Mouse (Mus musculus) neural tube, embryonic 11.5 days (tissue): ENCODE data around the gene Pcnx4. TPM values are rescaled to one million over a fixed set of nuclear protein-coding genes. Genes with fewer than 3 reads are reported as not detected.
"Not testable (repeated sequence)": the region's sequence is repeated elsewhere in the genome, so short reads cannot be mapped to it uniquely, and the experiment has no call there.

Experiments used
- ATAC-seq: fragments of 200-750 bp; cut with Nextera tagmentation; 2 replicates; pipeline ENCODE4 v1.8.0; 2017; ENCODE audit warnings: moderate number of reproducible peaks, mild to moderate bottlenecking, moderate TSS enrichment, moderate library complexity; ENCODE audit not compliant: insufficient read depth, low FRiP score, low TSS enrichment
- DNase-seq: peaks from one replicate; pipeline ENCODE4 v3.0.0-alpha.2; 2015; ENCODE audit warnings: low spot score
- H3K27ac ChIP-seq: fragments of 300-500 bp; sonication (generic); 2 replicates; pipeline ENCODE4 v1.5.1; 2014; ENCODE audit warnings: low read depth, mild to moderate bottlenecking, low read length
- H3K27me3 ChIP-seq: fragments of 300-500 bp; sonication (generic); 2 replicates; pipeline ENCODE4 v1.6.1; 2014; ENCODE audit warnings: mild to moderate bottlenecking, low read length, mixed read lengths; ENCODE audit not compliant: control insufficient read depth, insufficient read depth
- H3K36me3 ChIP-seq: fragments of 300-500 bp; sonication (generic); 2 replicates; pipeline ENCODE4 v1.6.1; 2014; ENCODE audit warnings: mild to moderate bottlenecking, low read length, moderate library complexity, mixed read lengths; ENCODE audit not compliant: control insufficient read depth, insufficient read depth
- H3K4me1 ChIP-seq: fragments of 300-500 bp; sonication (generic); 2 replicates; pipeline ENCODE4 v1.6.1; 2014; ENCODE audit warnings: low read length, mixed read lengths; ENCODE audit not compliant: control insufficient read depth, insufficient read depth
- H3K4me2 ChIP-seq: fragments of 300-500 bp; sonication (generic); 2 replicates; pipeline ENCODE4 v1.6.1; 2014; ENCODE audit warnings: low read depth, mild to moderate bottlenecking, moderate library complexity
- H3K4me3 ChIP-seq: fragments of 300-500 bp; sonication (generic); 2 replicates; pipeline ENCODE4 v1.5.1; 2014; ENCODE audit warnings: low read depth, low read length
- H3K9ac ChIP-seq: fragments of 300-500 bp; sonication (generic); 2 replicates; pipeline ENCODE4 v1.6.1; 2014; ENCODE audit warnings: mild to moderate bottlenecking, low read length
- H3K9me3 ChIP-seq: fragments of 300-500 bp; sonication (generic); 2 replicates; pipeline ENCODE4 v1.6.1; 2016; ENCODE audit warnings: low read length; ENCODE audit not compliant: control insufficient read depth
- WGBS: fragments of 180-500 bp; shearing (Covaris S2); extraction: QIAGEN DNeasy Blood & Tissue Kit; methylation state at CpG from one replicate; pipeline ENCODE4 v1.1.7; 2014; 5-methylcytosine and 5-hydroxymethylcytosine counted together
- polyA plus RNA-seq: library from polyadenylated mRNA; unstranded; fragments of >200 nt; fragmentation: Nextera tagmentation; extraction: Ambion mirVana; gene quantifications from 2 replicates; pipeline ENCODE4 v1.2.1, GENCODE M21; 2014

Pcnx4 gene
- polyA plus RNA-seq, 1 experiment from 2014 or later = 18.1 TPM

DNA sequence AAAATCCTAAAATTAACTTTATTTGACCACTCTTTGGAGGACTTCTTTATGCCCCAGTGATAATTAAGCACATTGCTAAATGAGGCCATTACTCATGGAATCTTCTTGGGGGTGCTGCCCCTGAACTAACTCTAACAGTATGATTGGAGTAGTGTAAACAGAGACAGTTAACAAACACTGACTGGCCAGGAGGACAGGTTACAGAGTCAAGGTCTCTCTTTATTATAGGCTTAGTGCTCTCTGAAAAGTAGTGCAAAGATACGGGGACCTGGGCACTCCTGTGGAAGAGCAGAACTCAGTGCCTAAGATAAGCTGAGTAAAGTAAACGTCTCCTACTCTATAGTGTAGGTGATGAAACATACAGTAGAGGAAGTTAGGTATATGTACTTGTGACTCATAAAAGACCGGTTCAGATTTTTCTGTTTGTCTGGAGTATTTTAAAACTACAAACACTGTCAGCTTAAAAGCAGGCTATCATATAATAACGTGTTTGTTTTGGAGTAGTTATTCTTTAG is 28.2 kb downstream of the Pcnx4 start:
- no peak overlapping the region for H3K4me2 ChIP-seq
- H3K4me1 ChIP-seq = no peaks in the 10 kb centered on the region
- H3K27me3 ChIP-seq = no peaks in the 10 kb centered on the region
- DNase-seq (no peak), ATAC-seq (no peak)
- H3K9ac ChIP-seq = no peak overlapping the region
- H3K36me3 ChIP-seq = no peaks in the 10 kb centered on the region
- no peaks in the 10 kb centered on the region for H3K9me3 ChIP-seq
- 92% methylated on average over 4 of the region's 4 CpGs for WGBS
- no peak overlapping the region for H3K4me3 ChIP-seq
- H3K27ac ChIP-seq = no peak overlapping the region

DNA sequence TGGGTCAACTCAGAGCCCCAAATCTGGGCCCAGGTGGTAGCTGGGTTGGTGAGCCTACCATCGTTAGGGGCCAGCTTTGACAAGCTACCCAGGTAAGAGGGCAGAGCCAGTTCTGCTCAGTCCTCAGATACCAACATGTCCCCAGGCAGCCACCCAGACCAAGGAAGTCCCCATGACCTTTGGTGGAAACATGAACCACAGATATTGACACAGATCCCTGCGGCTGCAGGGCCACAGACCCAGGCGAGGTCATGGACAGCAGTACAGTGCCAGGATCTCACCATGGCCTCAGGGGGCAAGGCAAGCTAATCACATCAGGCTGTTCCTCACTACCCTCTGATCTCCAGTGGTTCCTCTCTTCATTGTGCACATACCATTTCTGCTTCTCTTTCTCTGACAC is 45.8 kb downstream of the Pcnx4 start:
- Histone ChIP-seq H3K4me2 (no peak overlapping the region), H3K4me1 (no peaks in the 10 kb centered on the region), H3K4me3 (no peak overlapping the region), H3K9ac (no peak overlapping the region), H3K27ac (no peak overlapping the region), H3K36me3 (no peaks in the 10 kb centered on the region), H3K9me3 (no peaks in the 10 kb centered on the region), H3K27me3 (no peaks in the 10 kb centered on the region)
- 93% methylated on average over 3 of the region's 3 CpGs for WGBS
- ATAC-seq (no peak), DNase-seq (no peak)

- ATAC-seq (no peak), DNase-seq (no peak)
- Histone ChIP-seq H3K4me3 (no peak overlapping the region), H3K27me3 (no peaks in the 10 kb centered on the region), H3K4me1 (no peaks in the 10 kb centered on the region), H3K4me2 (no peak overlapping the region), H3K27ac (no peak overlapping the region), H3K9me3 (no peaks in the 10 kb centered on the region), H3K9ac (no peak overlapping the region), H3K36me3 (no peaks in the 10 kb centered on the region)
- 85% methylated on average over 2 of the region's 2 CpGs for whole genome bisulfite sequencing
These were observed 46.9 kb downstream of the Pcnx4 start for GRCm38 (mm10) chr12:72583099-72583498.

GRCm38 (mm10) chr12:72585339-72585738 is 49.2 kb downstream of the Pcnx4 start:
- Histone ChIP-seq H3K27ac (no peak overlapping the region), H3K9ac (no peak overlapping the region), H3K9me3 (no peaks in the 10 kb centered on the region), H3K4me2 (no peak overlapping the region), H3K4me3 (no peak overlapping the region), H3K36me3 (no peaks in the 10 kb centered on the region), H3K4me1 (no peaks in the 10 kb centered on the region), H3K27me3 (no peaks in the 10 kb centered on the region)
- 86% methylated on average over 1 of the region's 1 CpGs for WGBS
- ATAC-seq (no peak), DNase-seq (no peak)

- H3K27ac ChIP-seq = no peak overlapping the region
- no peaks in the 10 kb centered on the region for H3K9me3 ChIP-seq
- H3K4me1 ChIP-seq = no peaks in the 10 kb centered on the region
- no peak overlapping the region for H3K9ac ChIP-seq
- no peaks in the 10 kb centered on the region for H3K36me3 ChIP-seq
- no peaks in the 10 kb centered on the region for H3K27me3 ChIP-seq
- H3K4me2 ChIP-seq = no peak overlapping the region
- H3K4me3 ChIP-seq = no peak overlapping the region
- no peak for ATAC-seq
- no peak for DNase-seq
These were observed 56.8 kb downstream of the Pcnx4 start for GRCm38 (mm10) chr12:72592991-72593390.

- no peaks in the 10 kb centered on the region for H3K36me3 ChIP-seq
- H3K9me3 ChIP-seq = no peaks in the 10 kb centered on the region
- no peaks in the 10 kb centered on the region for H3K27me3 ChIP-seq
- 63% methylated on average over 2 of the region's 2 CpGs for WGBS
- H3K9ac ChIP-seq = no peak overlapping the region
- H3K4me2 ChIP-seq = no peak overlapping the region
- no peaks in the 10 kb centered on the region for H3K4me1 ChIP-seq
- H3K4me3 ChIP-seq = no peak overlapping the region
- ATAC-seq (no peak), DNase-seq (no peak)
- no peak overlapping the region for H3K27ac ChIP-seq
These were observed 57.8 kb downstream of the Pcnx4 start for GRCm38 (mm10) chr12:72594001-72594400.

DNA sequence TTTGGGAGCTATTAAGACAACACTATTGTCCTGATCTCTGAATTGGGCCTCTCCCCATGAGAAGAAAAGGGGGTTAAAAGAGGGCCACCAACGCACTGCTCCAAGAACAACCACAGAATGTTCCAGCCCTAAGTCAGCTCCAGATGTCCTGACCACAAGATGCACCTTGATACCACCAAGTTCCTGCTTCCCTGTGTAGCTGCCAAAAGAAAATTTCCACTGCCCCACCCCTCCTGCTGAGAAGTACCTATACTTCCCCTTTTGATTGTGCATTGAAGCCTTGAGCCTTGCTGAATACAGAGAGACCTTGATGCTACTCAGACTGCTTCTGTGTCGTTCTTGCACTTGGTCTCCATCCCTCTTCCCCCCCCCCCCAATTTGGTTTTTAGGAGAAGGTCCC is 62.5 kb downstream of the Pcnx4 start:
- ATAC-seq, H3K27ac ChIP-seq, H3K4me2 ChIP-seq, H3K4me1 ChIP-seq, H3K9ac ChIP-seq, H3K9me3 ChIP-seq, DNase-seq, H3K36me3 ChIP-seq, H3K27me3 ChIP-seq, H3K4me3 ChIP-seq: not testable (repeated sequence)
- 98% methylated on average over 2 of the region's 2 CpGs for WGBS

DNA sequence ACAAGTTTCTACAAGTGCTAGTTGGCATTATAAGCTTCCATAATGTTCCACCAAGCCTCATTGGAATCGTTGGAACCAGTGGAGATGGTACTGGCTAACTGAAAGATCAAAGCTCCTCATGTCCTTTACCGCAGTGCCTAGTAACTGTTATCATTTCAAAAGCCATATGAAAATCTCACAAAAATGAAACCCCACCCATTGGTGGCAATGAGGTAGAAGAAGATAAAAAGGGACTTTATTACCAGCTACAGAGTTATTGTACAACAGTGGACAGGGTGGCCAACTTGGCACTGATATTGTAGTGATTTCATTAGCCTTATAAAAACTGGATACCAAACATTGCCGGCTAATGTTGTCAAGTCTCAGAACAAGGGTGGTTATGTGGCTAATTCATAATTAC is 75.9 kb downstream of the Pcnx4 start:
- WGBS = 92% methylated on average over 3 of the region's 3 CpGs
- ATAC-seq (no peak), DNase-seq (no peak)
- no peaks in the 10 kb centered on the region for H3K9me3 ChIP-seq
- H3K4me2 ChIP-seq = no peak overlapping the region
- H3K27ac ChIP-seq = no peak overlapping the region
- H3K4me3 ChIP-seq = no peak overlapping the region
- no peaks in the 10 kb centered on the region for H3K4me1 ChIP-seq
- H3K36me3 ChIP-seq = no peaks in the 10 kb centered on the region
- H3K9ac ChIP-seq = no peak overlapping the region
- H3K27me3 ChIP-seq = no peaks in the 10 kb centered on the region

DNA sequence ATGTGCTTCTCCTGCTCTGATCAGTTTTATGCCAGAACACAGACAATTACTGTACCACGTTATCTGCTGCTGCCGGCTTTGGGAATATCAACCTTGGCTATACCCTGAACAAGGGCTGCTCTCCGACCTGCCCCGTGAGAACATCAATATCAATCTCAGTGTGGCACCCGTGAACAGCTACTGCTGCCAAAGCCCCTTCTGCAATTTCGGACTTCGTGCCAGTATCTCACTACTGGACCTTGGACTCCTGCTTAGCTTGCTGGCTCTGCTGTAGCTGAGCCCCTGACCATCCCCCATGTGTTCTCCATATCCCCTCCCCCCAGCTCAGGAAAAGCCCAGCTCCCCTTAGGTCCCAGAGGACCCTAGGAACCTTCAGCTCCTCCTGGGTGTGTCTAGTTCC is 84.7 kb downstream of the Pcnx4 start:
- Histone ChIP-seq H3K27me3 (no peaks in the 10 kb centered on the region), H3K4me3 (no peak overlapping the region), H3K4me1 (no peaks in the 10 kb centered on the region), H3K4me2 (no peak overlapping the region), H3K9ac (no peak overlapping the region), H3K27ac (no peak overlapping the region), H3K36me3 (no peaks in the 10 kb centered on the region), H3K9me3 (no peaks in the 10 kb centered on the region)
- DNase-seq (no peak), ATAC-seq (no peak)
- WGBS = 92% methylated on average over 7 of the region's 7 CpGs
